Mouse (Mus musculus): ENCODE measurements around the gene Sec13. TPM values are rescaled to one million over a fixed set of nuclear protein-coding genes. Genes with fewer than 3 reads are reported as not detected.
A peak's percentile ranks its signal among the peaks of the same experiment; 100 is the strongest.

Gene Sec13
- polyA plus RNA-seq, 1 experiment, result 271 TPM

- no peaks in the 10 kb centered on the region for H3K79me2 ChIP-seq (ENCODE audit: control insufficient read depth, insufficient read depth)
- H3K4me3 ChIP-seq (ENCODE audit: insufficient read depth, poor library complexity, severe bottlenecking), result no peak overlapping the region
- no peaks in the 10 kb centered on the region for H3K36me3 ChIP-seq (ENCODE audit: control insufficient read depth, insufficient read depth)
- peaks cover 66% of the 10 kb centered on the region for H3K27me3 ChIP-seq (ENCODE audit: control insufficient read depth, insufficient read depth, insufficient read length)
- no peaks in the 10 kb centered on the region for H3K79me3 ChIP-seq (ENCODE audit: low read depth)
- H3ac ChIP-seq (ENCODE audit: control insufficient read depth, insufficient read length, low read depth), result no peak overlapping the region
- peak; percentile 69 for TF ChIP-seq CTCF (IDR thresholded peaks at IDR 0.05; ENCODE audit: control insufficient read depth, insufficient read depth, insufficient read length)
- TF ChIP-seq FOSL1 (IDR thresholded peaks at IDR 0.05; ENCODE audit: insufficient read depth, low read length, poor library complexity, severe bottlenecking), result no peak
- TF ChIP-seq MYOD1 (IDR thresholded peaks at IDR 0.05; ENCODE audit: control insufficient read depth, insufficient read length, low read depth), result no peak
Measured at GRCm38 (mm10) chr6:113761644-113762043, 21.1 kb upstream of the Sec13 start.

- Histone ChIP-seq H3K4me3 (ENCODE audit: insufficient read depth, poor library complexity, severe bottlenecking) (no peak overlapping the region), H3K79me3 (ENCODE audit: low read depth) (no peaks in the 10 kb centered on the region), H3ac (ENCODE audit: control insufficient read depth, insufficient read length, low read depth) (no peak overlapping the region), H3K27me3 (ENCODE audit: control insufficient read depth, insufficient read depth, insufficient read length) (peaks cover 89% of the 10 kb centered on the region), H3K36me3 (ENCODE audit: control insufficient read depth, insufficient read depth) (no peaks in the 10 kb centered on the region), H3K79me2 (ENCODE audit: control insufficient read depth, insufficient read depth) (no peaks in the 10 kb centered on the region)
- TF ChIP-seq MYOG (IDR thresholded peaks at IDR 0.05; ENCODE audit: control insufficient read depth, extremely low read depth, insufficient read length), result no peak
- no peak for TF ChIP-seq CTCF (IDR thresholded peaks at IDR 0.05; ENCODE audit: control insufficient read depth, insufficient read depth, insufficient read length)
- TF ChIP-seq MAX (IDR thresholded peaks at IDR 0.05), result no peak
- no peak for TF ChIP-seq FOSL1 (IDR thresholded peaks at IDR 0.05; ENCODE audit: insufficient read depth, low read length, poor library complexity, severe bottlenecking)
- no peak for TF ChIP-seq USF1 (IDR thresholded peaks at IDR 0.05; ENCODE audit: low read depth)
- no peak for TF ChIP-seq MYOD1 (IDR thresholded peaks at IDR 0.05; ENCODE audit: control insufficient read depth, insufficient read length, low read depth)
- TF ChIP-seq CEBPB (IDR thresholded peaks at IDR 0.05; ENCODE audit: low read depth), result no peak
Measured at GRCm38 (mm10) chr6:113749119-113749685, 8.7 kb upstream of the Sec13 start.

- H3K79me3 ChIP-seq (ENCODE audit: low read depth), result no peaks in the 10 kb centered on the region
- H3K4me3 ChIP-seq (ENCODE audit: insufficient read depth, poor library complexity, severe bottlenecking), result no peak overlapping the region
Measured at GRCm38 (mm10) chr6:113748351-113748750, 7.8 kb upstream of the Sec13 start.

GRCm38 (mm10) chr6:113747284-113747683 lies 6.7 kb upstream of the Sec13 start:
- no peaks in the 10 kb centered on the region for H3K79me3 ChIP-seq (ENCODE audit: low read depth)
- no peaks in the 10 kb centered on the region for H3K79me2 ChIP-seq (ENCODE audit: control insufficient read depth, insufficient read depth)
- no peak for TF ChIP-seq FOSL1 (IDR thresholded peaks at IDR 0.05; ENCODE audit: insufficient read depth, low read length, poor library complexity, severe bottlenecking)
- no peak for TF ChIP-seq USF1 (IDR thresholded peaks at IDR 0.05; ENCODE audit: low read depth)
- TF ChIP-seq CEBPB (IDR thresholded peaks at IDR 0.05; ENCODE audit: low read depth), result no peak
- no peak for TF ChIP-seq CTCF (IDR thresholded peaks at IDR 0.05; ENCODE audit: control insufficient read depth, insufficient read depth, insufficient read length)
- no peak for TF ChIP-seq MAX (IDR thresholded peaks at IDR 0.05)
- H3ac ChIP-seq (ENCODE audit: control insufficient read depth, insufficient read length, low read depth), result no peak overlapping the region
- H3K4me3 ChIP-seq (ENCODE audit: insufficient read depth, poor library complexity, severe bottlenecking), result no peak overlapping the region
- peaks cover 84% of the 10 kb centered on the region for H3K27me3 ChIP-seq (ENCODE audit: control insufficient read depth, insufficient read depth, insufficient read length)
- no peaks in the 10 kb centered on the region for H3K36me3 ChIP-seq (ENCODE audit: control insufficient read depth, insufficient read depth)

More at GRCm38 (mm10) chr6:113748351-113748750, 7.8 kb upstream of the Sec13 start:
- H3K36me3 ChIP-seq (ENCODE audit: control insufficient read depth, insufficient read depth), result no peaks in the 10 kb centered on the region
- H3K27me3 ChIP-seq (ENCODE audit: control insufficient read depth, insufficient read depth, insufficient read length), result peaks cover 92% of the 10 kb centered on the region
- no peaks in the 10 kb centered on the region for H3K79me2 ChIP-seq (ENCODE audit: control insufficient read depth, insufficient read depth)
- no peak overlapping the region for H3ac ChIP-seq (ENCODE audit: control insufficient read depth, insufficient read length, low read depth)
- no peak for TF ChIP-seq CEBPB (IDR thresholded peaks at IDR 0.05; ENCODE audit: low read depth)
- TF ChIP-seq MYOG (IDR thresholded peaks at IDR 0.05; ENCODE audit: control insufficient read depth, extremely low read depth, insufficient read length), result no peak
- no peak for TF ChIP-seq MAX (IDR thresholded peaks at IDR 0.05)
- TF ChIP-seq USF1 (IDR thresholded peaks at IDR 0.05; ENCODE audit: low read depth), result no peak
- no peak for TF ChIP-seq MYOD1 (IDR thresholded peaks at IDR 0.05; ENCODE audit: control insufficient read depth, insufficient read length, low read depth)

- TF ChIP-seq MAX (IDR thresholded peaks at IDR 0.05), result no peak
- Histone ChIP-seq H3K79me2 (ENCODE audit: control insufficient read depth, insufficient read depth) (peaks cover 6% of the 10 kb centered on the region), H3K4me3 (ENCODE audit: insufficient read depth, poor library complexity, severe bottlenecking) (no peak overlapping the region), H3ac (ENCODE audit: control insufficient read depth, insufficient read length, low read depth) (no peak overlapping the region), H3K27me3 (ENCODE audit: control insufficient read depth, insufficient read depth, insufficient read length) (peaks cover 63% of the 10 kb centered on the region), H3K79me3 (ENCODE audit: low read depth) (peaks cover 3% of the 10 kb centered on the region), H3K36me3 (ENCODE audit: control insufficient read depth, insufficient read depth) (no peaks in the 10 kb centered on the region)
Measured at GRCm38 (mm10) chr6:113745117-113745516, 4.6 kb upstream of the Sec13 start.

GRCm38 (mm10) chr6:113743111-113743510 lies 2.6 kb upstream of the Sec13 start:
- peaks cover 7% of the 10 kb centered on the region for H3K36me3 ChIP-seq (ENCODE audit: control insufficient read depth, insufficient read depth)
- H3K79me2 ChIP-seq (ENCODE audit: control insufficient read depth, insufficient read depth), result peaks cover 26% of the 10 kb centered on the region
- H3K4me3 ChIP-seq (ENCODE audit: insufficient read depth, poor library complexity, severe bottlenecking), result no peak overlapping the region
- no peak overlapping the region for H3ac ChIP-seq (ENCODE audit: control insufficient read depth, insufficient read length, low read depth)
- H3K79me3 ChIP-seq (ENCODE audit: low read depth), result peaks cover 23% of the 10 kb centered on the region
- TF ChIP-seq MAX (IDR thresholded peaks at IDR 0.05) (no peak), FOSL1 (IDR thresholded peaks at IDR 0.05; ENCODE audit: insufficient read depth, low read length, poor library complexity, severe bottlenecking) (no peak), MYOG (IDR thresholded peaks at IDR 0.05; ENCODE audit: control insufficient read depth, extremely low read depth, insufficient read length) (no peak), CEBPB (IDR thresholded peaks at IDR 0.05; ENCODE audit: low read depth) (no peak), CTCF (IDR thresholded peaks at IDR 0.05; ENCODE audit: control insufficient read depth, insufficient read depth, insufficient read length) (no peak), MYOD1 (IDR thresholded peaks at IDR 0.05; ENCODE audit: control insufficient read depth, insufficient read length, low read depth) (no peak), USF1 (IDR thresholded peaks at IDR 0.05; ENCODE audit: low read depth) (no peak)
- peaks cover 43% of the 10 kb centered on the region for H3K27me3 ChIP-seq (ENCODE audit: control insufficient read depth, insufficient read depth, insufficient read length)
